Mouse (Mus musculus): ENCODE results near the gene Cd46.

GRCm38 (mm10) chr1:195031786-195032185, 60.3 kb downstream of the Cd46 start:
- TF ChIP-seq GATA1 (IDR thresholded peaks at IDR 0.05; ENCODE audit: low read length) (no peak), TAL1 (IDR thresholded peaks at IDR 0.05; ENCODE audit: low read length) (no peak)
